Mouse (Mus musculus) ES-Bruce4 (cell line): Measurements from ENCODE around the gene Sel1l3.

Source experiments
- CTCF ChIP-seq: IDR thresholded peaks from one replicate; pipeline ENCODE4 v1.8.1; 2011; ENCODE audit warnings: low read depth, low read length
- POLR2A ChIP-seq: IDR thresholded peaks from one replicate; pipeline ENCODE4 v1.8.1; 2011; ENCODE audit warnings: low read length; ENCODE audit not compliant: insufficient read depth

DNA sequence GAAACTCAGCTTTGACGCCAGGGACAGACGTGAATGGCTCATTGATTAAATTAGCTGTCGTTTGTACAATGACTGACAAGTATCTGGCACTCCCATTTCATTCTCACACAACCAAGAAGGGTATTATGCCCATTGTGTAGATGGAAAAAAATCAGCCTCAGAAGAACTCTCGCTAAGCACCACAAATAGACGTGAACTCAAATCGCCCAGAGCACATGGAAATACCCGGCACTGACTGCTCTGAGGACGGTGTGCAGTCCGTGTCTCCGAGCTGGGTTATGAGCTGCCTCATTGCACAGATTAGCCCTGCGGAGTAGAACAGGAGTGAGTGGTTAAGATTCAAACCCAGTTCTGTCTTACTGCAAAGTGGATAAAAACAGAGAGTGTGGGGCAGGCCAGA lies 34.8 kb upstream of the Sel1l3 start:
- TF ChIP-seq CTCF (no peak), POLR2A (no peak)
